8 mouse cellular contexts compared by ENCODE assay signal in the genomic region with DNA sequence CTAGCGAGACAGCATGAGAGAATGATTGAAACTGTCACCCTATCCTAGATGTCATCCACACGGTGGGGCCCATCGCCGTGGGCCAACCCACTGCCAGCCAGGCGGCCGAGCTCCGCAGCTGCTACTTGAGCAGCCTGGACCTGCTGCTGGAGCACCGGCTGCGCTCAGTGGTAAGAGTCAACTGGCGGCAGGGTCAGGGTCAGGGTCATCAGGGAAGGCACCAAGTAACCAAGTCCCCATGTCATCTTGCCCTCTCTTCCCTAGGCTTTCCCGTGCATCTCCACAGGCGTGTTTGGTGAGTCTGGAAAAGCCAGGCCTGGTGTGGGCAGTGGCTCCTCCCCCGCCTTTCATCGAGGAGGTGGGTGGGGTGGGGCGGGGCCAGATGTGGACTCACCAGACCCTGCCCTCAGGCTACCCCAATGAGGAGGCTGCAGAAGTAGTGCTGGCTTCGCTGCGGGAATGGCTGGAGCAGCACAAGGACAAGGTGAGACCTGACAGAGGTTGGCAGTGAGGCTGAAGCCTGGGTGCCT. TPM values are rescaled to one million over a fixed set of nuclear protein-coding genes. Genes with fewer than 3 reads are reported as not detected.
DNase-seq lines count a peak whose midpoint lies in the region; ATAC-seq lines count a peak whose summit lies in the region.

No protein-coding gene starts in this region.

- DNase-seq in adrenal gland, adult (ENCODE audit: inconsistent age in 2 of 2, low spot score in 1 of 2), result peak; percentile 69 to 84
- DNase-seq in adrenal gland, postnatal 4 days (ENCODE audit: low spot score in 2 of 2), result no peak
- DNase-seq in forebrain, embryonic 14.5 days (ENCODE audit: low spot score), result no peak
- peak; percentile 21 for DNase-seq in lung, postnatal 36 days
- no peak for DNase-seq in left cerebral cortex, postnatal 14 days (ENCODE audit: low spot score in 2 of 2)
- no peak for DNase-seq in right cerebral cortex, postnatal 4 days
- DNase-seq in right cerebral cortex, postnatal 14 days, result no peak

- peaks cover 48% of the 10 kb centered on the region for H3K36me3 ChIP-seq in forebrain, embryonic 14.5 days (ENCODE audit: control insufficient read depth, insufficient read depth, low read length)
- peaks cover 46% of the 10 kb centered on the region for H3K36me3 ChIP-seq in kidney, embryonic 15.5 days

- intact Hi-C loops in left cerebral cortex, postnatal 14 days (cut with DNase I), result loop anchor here (2.0 kb wide), 1 partner anchor 128 kb away; no protein-coding TSS in a partner anchor

- H3K4me3 ChIP-seq in forebrain, embryonic 14.5 days (ENCODE audit: low read depth, low read length), result no peak overlapping the region
- H3K4me3 ChIP-seq in kidney, embryonic 15.5 days (replicated peaks), result no peak overlapping the region

- peak; percentile 15; the same call in 1 of the 2 replicates for ATAC-seq in forebrain, embryonic 14.5 days
- ATAC-seq in kidney, embryonic 15.5 days (replicated peaks; ENCODE audit: low FRiP score), result peak; percentile 47

- H3K9me3 ChIP-seq in forebrain, embryonic 14.5 days (replicated peaks; ENCODE audit: control insufficient read depth, low read length), result no peaks in the 10 kb centered on the region
- H3K9me3 ChIP-seq in kidney, embryonic 15.5 days (replicated peaks), result no peaks in the 10 kb centered on the region

- no peak overlapping the region for H3K9ac ChIP-seq in forebrain, embryonic 14.5 days (ENCODE audit: low read length)
- no peak overlapping the region for H3K9ac ChIP-seq in kidney, embryonic 15.5 days

- no peak overlapping the region for H3K27ac ChIP-seq in forebrain, embryonic 14.5 days (ENCODE audit: low read depth, low read length)
- H3K27ac ChIP-seq in kidney, embryonic 15.5 days, result peak overlapping the region; percentile 29; the same call in 1 of the 2 replicates

- no peaks in the 10 kb centered on the region for H3K27me3 ChIP-seq in forebrain, embryonic 14.5 days (replicated peaks; ENCODE audit: control insufficient read depth, insufficient read depth, low read length)
- peaks cover 12% of the 10 kb centered on the region for H3K27me3 ChIP-seq in kidney, embryonic 15.5 days

- H3K4me2 ChIP-seq in forebrain, embryonic 14.5 days (ENCODE audit: low read length), result no peak overlapping the region
- no peak overlapping the region for H3K4me2 ChIP-seq in kidney, embryonic 15.5 days

- peaks cover 12% of the 10 kb centered on the region for H3K4me1 ChIP-seq in forebrain, embryonic 14.5 days (ENCODE audit: control insufficient read depth, insufficient read depth, low read length)
- peaks cover 44% of the 10 kb centered on the region for H3K4me1 ChIP-seq in kidney, embryonic 15.5 days

- 15% methylated on average over 17 of the region's 17 CpGs for WGBS in forebrain, embryonic 14.5 days
- WGBS in kidney, embryonic 15.5 days, result 15% methylated on average over 17 of the region's 17 CpGs

RNA-seq across cellular contexts. Expression of gene Otub1, which starts 9.3 kb away (rescaled TPM):
- total RNA-seq in adrenal gland, postnatal 4 days (2021), result 100 to 1,000 TPM; 133 to 135 TPM
- polyA plus RNA-seq in forebrain, embryonic 14.5 days (2014; fragmentation: Nextera tagmentation; extraction: Ambion mirVana), result 262 TPM in 2 replicates
- 206 and 224 TPM in 2 replicates for polyA plus RNA-seq in kidney, embryonic 15.5 days (2015; fragmentation: Nextera tagmentation; extraction: Ambion mirVana)
- total RNA-seq in left cerebral cortex, postnatal 14 days (2021), result 100 to 1,000 TPM; 268 to 271 TPM

RNA-seq across cellular contexts. Expression of gene Cox8a, which starts 20.6 kb away (rescaled TPM):
- total RNA-seq in adrenal gland, postnatal 4 days (2021), result 100 to 1,000 TPM; 687 to 720 TPM
- polyA plus RNA-seq in forebrain, embryonic 14.5 days (2014; fragmentation: Nextera tagmentation; extraction: Ambion mirVana), result 772 and 935 TPM in 2 replicates
- polyA plus RNA-seq in kidney, embryonic 15.5 days (2015; fragmentation: Nextera tagmentation; extraction: Ambion mirVana), result 1,089 and 1,191 TPM in 2 replicates
- 1,000 to 10,000 TPM; 1,118 to 1,183 TPM for total RNA-seq in left cerebral cortex, postnatal 14 days (2021)

RNA-seq across cellular contexts. Expression of gene Naa40, which starts 44.2 kb away (rescaled TPM):
- 10 to 100 TPM; 47.1 to 48.3 TPM for total RNA-seq in adrenal gland, postnatal 4 days (2021)
- 62.7 and 69.6 TPM in 2 replicates for polyA plus RNA-seq in forebrain, embryonic 14.5 days (2014; fragmentation: Nextera tagmentation; extraction: Ambion mirVana)
- polyA plus RNA-seq in kidney, embryonic 15.5 days (2015; fragmentation: Nextera tagmentation; extraction: Ambion mirVana), result 74.6 and 75.3 TPM in 2 replicates
- 10 to 100 TPM; 34.4 to 35.7 TPM for total RNA-seq in left cerebral cortex, postnatal 14 days (2021)

Comparison
In these comparisons a context has a peak if more than half of its experiments do, and no peak if none do; other contexts are left out.
1. DNase-seq: peak in adrenal gland, adult (2 of 2) and lung, postnatal 36 days (single experiment); none in adrenal gland, postnatal 4 days (0 of 2), forebrain, embryonic 14.5 days (single experiment), left cerebral cortex, postnatal 14 days (0 of 2), right cerebral cortex, postnatal 4 days (single experiment) and right cerebral cortex, postnatal 14 days (single experiment).